Mouse (Mus musculus): ENCODE results near the gene Ucn2.

Ucn2 gene

DNA sequence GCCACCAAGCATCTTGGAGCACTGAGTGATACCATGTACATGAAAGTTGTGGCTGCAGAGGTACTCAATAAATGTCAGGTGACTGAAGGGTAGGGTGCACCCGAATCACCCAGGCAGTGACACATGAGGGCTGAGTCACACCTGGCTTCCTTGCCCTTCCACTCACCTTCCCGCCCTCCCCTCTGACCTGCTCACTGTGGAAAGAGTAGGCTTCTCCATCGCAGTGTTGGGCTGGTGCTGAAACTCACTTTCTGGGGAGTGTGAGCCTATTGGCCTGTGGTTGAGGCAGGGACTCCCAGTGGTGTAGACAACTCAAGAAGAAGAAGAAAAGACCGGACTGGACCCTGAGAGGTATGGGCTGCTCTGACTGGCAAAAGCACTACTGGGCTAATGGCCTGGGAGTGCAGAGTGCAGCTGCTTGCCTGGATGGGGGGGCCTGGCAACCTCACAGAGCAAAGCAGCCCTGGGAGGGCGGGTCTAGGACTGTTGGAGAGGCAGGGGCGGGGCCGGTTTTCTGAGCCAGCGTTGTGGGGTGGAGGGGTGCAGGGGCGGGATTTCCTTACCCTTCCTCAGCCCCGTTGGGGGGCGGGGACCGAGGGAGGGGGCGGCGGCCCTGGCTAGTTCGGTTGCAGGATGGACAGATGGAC lies 2.0 kb downstream of the Ucn2 start:
- CTCF ChIA-PET: interaction anchor here in 1 of 4 experiments (0.6 to 1.1 kb wide), 2 partner anchors 13 to 96 kb away, joined by 3 read pairs; no protein-coding TSS in a partner anchor
- POLR2A ChIA-PET: interaction anchor here in 3 of 4 experiments (0.6 to 2.6 kb wide), 5 partner anchors 40 to 788 kb away, joined by 3 to 11 read pairs (median 3); partner anchors contain the start of gene Celsr3 (in 1 of the 3)

DNA sequence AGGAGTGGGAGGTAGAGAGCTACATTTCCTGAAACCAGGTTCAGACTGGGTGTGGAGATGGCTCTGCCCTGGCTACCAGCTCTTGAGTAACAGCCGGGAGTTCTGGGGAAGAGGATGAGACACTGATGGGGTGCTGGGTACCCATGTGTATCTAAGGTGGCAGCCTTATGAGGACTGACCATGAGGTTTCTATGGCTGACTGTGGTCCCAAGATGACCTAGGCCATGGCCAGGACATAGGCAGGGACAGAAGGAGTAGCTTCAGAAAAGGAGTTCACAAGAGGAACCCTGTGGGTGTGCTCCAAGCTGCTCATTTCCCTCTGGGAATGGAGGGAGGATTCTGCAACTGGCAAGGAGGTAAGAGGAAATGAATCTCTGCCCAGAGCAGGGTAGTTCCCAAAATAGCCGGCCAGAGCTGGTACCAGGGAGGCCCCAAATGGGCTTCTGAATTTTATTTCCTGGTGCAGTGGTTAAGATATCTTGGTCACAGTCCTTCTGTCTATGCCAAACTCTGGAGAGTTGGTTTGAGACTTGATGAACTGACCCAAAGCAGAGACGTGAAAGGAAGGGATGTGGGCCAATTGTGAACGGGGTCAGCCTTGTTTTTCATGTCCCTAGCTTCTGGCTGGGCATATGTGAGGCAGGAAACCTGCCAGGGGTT lies 4.1 kb downstream of the Ucn2 start:
- CTCF ChIA-PET: interaction anchor here in 2 of 4 experiments (0.5 to 1.0 kb wide), 2 partner anchors 11 to 1509 kb away, joined by 4 to 7 read pairs; no protein-coding TSS in a partner anchor
- POLR2A ChIA-PET: interaction anchor here in 2 of 4 experiments (0.7 to 3.3 kb wide), 10 partner anchors 10 to 237 kb away, joined by 3 to 14 read pairs (median 8); partner anchors contain the start of genes Trex1 (in 2 of the 2), Atrip (in 1 of the 2), Celsr3 (in 1 of the 2) and Slc26a6 (in 1 of the 2)

DNA sequence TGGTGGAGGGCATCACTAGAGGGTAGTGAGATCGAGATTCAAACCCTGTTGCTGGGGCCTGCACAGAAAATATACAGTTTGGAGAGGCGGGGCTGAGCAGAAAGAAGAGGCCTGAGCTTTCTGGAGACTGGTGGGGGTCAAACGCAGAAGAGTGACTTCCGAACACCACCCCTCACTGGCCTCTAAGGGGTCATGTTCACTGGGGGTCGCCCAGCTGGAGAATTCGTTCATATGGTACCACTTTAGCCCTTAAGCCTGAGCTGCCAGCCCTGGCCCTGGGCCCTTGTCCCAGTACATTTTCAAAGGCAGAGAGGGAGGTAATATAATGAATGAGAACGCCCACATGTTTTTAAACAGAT lies 4.6 kb downstream of the Ucn2 start:
- ChIA-PET POLR2A (interaction anchor here in 3 of 4 experiments (0.9 to 3.3 kb wide), 18 partner anchors 11 to 881 kb away, joined by 3 to 16 read pairs (median 7); partner anchors contain the start of genes Atrip (in 2 of the 3), Trex1 (in 2 of the 3), Col7a1 (in 1 of the 3) and Plxnb1 (in 1 of the 3)), CTCF (interaction anchor here in 3 of 4 experiments (0.5 to 2.3 kb wide), 5 partner anchors 10 to 1509 kb away, joined by 3 to 22 read pairs (median 7); partner anchors contain the start of gene Trex1 (in 1 of the 3))

DNA sequence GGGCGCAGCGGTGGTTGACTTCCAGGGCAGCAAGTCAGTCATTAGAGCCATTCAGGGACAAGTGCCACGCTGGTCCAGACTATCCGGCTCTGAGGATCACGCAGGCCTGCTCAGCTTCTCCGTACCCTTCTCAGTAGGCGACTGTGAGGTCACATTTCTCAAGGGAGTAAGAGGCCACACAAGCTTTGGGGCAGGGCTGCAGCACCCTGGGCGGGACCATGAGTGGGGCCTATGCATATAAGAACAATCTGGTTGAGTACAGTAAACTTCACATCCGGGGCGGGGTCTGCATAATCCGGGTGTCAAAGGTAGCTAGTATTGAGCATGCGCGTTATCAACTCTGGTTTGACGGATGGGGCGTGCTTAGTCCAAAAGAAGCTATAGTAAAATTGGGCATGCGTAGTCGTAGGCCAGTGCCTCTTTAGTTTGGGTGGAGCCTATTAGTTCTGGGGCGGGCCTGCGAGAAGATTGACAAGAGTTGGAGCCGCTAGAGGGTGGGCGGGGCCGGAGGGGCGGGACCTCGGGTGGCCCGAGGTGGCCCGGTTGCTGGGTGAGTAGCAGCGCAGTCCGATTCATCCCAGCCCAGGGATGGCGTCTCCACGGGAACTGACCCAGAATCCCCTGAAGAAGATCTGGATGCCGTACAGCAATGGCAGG lies 5.7 kb downstream of the Ucn2 start, which contains the start of gene Pfkfb4:
TSS of gene Pfkfb4 (plus strand) at position 351 of the 657 bp plus-strand sequence.
- ChIA-PET CTCF (interaction anchor here (0.6 to 2.3 kb wide), 15 partner anchors 9 to 1641 kb away, joined by 3 to 22 read pairs (median 4); partner anchors contain the start of genes Nckipsd (in 1 of the 4), Nme6 (in 1 of the 4), Slc26a6 (in 1 of the 4) and Trex1 (in 1 of the 4)), POLR2A (interaction anchor here (0.5 to 3.3 kb wide), 83 partner anchors 9 to 1743 kb away, joined by 3 to 17 read pairs (median 4); partner anchors contain the start of genes Atrip (in 2 of the 4), Ndufaf3 (in 2 of the 4), Plxnb1 (in 2 of the 4) and Slc26a6 (in 2 of the 4))

DNA sequence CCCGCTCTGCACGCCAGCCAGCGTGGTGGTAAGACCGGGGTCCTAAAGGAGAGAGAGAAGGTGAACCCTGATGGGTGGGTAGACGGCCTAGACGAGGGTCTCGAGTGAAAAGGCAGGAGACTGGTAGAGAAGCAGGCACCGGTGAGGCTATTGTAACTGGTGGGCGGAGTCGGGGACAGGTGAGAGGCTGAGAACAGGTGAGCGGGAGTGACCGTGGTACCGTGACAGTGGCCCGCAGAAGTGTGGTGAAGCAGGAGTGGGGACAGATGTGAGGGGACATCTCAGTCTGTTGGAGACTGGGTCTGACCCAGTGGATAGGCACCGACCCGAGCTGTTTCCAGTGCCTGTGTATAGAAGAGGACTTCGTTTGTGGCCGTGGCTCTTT lies 6.3 kb downstream of the Ucn2 start:
- POLR2A ChIA-PET: interaction anchor here (0.5 to 3.3 kb wide), 66 partner anchors 8 to 1341 kb away, joined by 3 to 17 read pairs (median 4); partner anchors contain the start of genes Atrip (in 2 of the 4), Ndufaf3 (in 2 of the 4), Plxnb1 (in 2 of the 4) and Slc26a6 (in 2 of the 4)
- CTCF ChIA-PET: interaction anchor here (0.7 to 2.3 kb wide), 9 partner anchors 8 to 1640 kb away, joined by 3 to 22 read pairs (median 4); partner anchors contain the start of genes Nckipsd (in 1 of the 4), Nme6 (in 1 of the 4) and Slc26a6 (in 1 of the 4)

DNA sequence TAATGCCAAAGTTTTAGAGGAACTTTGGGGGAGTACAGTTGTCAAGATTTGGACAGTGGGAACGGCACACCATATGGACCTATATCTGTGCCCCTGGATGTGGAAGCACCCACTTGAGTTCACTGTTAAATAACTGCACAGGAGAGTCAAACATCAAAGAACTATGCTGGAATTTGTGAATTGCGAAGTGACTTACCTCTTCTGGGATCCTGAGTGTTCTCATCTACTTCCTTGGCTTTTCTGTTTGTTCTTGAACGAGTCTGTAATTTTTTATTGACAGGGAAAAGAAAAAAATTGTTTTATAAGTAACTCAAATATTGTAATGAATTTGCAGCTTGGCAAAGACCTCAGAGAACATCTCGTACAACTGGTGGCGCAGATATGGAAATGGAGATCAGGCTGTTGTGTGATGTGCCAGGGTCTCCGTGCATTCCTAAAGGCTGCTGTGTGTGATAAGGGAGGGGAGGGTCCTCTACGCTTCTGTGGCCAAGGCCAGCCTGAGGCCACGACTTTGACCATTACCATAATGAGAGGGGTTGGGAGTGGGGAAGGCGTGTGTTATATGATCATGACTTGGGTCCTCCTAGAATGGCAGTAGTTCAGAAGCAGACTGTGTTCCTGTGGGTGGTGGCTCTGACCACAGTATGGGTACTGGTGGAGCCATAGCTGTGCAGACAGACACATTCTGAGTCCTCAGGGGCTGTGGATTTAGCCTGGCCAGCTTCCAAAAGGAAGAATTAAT lies 7.0 kb downstream of the Ucn2 start:
- ChIA-PET CTCF (interaction anchor here in 3 of 4 experiments (1.4 to 2.3 kb wide), 3 partner anchors 8 to 173 kb away, joined by 4 to 22 read pairs (median 10); no protein-coding TSS in a partner anchor), POLR2A (interaction anchor here in 2 of 4 experiments (0.8 to 3.3 kb wide), 8 partner anchors 23 to 1340 kb away, joined by 3 to 17 read pairs (median 9); partner anchors contain the start of genes Atrip (in 1 of the 2), Celsr3 (in 1 of the 2) and Nme6 (in 1 of the 2))

DNA sequence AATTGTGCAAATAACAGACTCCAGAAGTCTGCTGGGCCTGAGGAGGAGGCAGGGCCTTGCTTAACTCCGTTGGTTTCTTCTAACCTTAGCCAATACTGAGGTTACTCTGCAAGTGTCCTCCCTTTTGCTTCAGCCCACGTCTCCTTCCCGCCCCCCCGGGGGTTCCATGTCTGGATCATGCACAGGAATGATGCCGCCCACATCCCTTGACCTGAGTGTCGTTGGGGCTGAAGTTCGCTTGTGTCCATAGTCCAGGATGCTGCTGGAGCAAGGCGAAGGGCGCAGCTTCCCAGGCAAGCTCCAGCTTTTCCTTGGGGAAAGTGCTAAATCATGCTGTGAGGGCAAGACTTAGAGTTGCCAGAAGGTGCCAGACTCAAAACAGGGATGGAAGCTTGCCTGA lies 10.6 kb downstream of the Ucn2 start:
- CTCF ChIA-PET: interaction anchor here in 1 of 4 experiments (0.9 kb wide), 1 partner anchor 148 kb away, joined by 3 read pairs; no protein-coding TSS in a partner anchor
- POLR2A ChIA-PET: interaction anchor here in 3 of 4 experiments (0.6 to 0.9 kb wide), 3 partner anchors 72 to 889 kb away, joined by 3 read pairs; partner anchors contain the start of gene Atrip (in 1 of the 3)

DNA sequence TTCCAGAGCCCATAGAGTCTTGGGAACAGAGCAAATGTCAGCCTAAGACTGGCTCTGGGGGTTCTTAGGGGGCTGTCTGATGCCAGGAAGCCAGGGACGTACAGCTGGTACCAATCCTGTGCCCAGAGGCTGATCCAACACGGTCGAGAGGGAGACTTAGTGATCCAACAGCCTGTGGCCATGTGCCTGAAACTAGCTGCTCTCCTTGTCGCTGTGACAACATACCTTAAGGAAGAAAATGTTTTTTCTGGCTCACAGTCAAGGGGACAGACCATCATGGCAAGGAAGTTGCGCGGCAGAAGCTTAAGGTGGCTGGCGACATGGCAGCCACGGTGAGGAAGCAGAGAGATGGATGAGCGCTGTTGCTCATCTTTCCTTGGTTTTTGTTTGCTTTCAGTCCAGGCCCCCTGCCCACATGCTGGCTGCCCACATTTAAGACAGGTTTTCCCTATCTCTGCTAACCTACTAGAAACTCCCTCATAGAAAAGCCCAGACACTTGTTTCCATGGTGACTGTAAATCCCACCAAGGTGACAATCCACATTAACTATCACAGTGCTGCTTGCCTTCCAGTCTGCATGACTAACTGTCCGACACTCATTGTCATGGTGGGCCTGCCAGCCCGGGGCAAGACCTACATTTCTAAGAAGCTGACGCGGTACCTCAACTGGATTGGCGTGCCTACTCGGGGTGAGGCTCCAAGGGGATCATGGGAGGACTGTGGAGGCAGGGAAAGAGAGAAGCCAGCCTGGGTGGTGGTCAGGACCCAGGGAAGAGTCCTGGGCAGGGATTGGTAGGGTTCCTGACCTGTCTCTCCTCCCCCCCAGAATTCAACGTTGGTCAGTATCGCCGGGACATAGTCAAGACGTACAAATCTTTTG lies 12.7 kb downstream of the Ucn2 start:
- CTCF ChIA-PET: interaction anchor here in 1 of 4 experiments (0.9 kb wide), 1 partner anchor 125 kb away, joined by 3 read pairs; no protein-coding TSS in a partner anchor
- POLR2A ChIA-PET: interaction anchor here in 1 of 4 experiments (1.0 to 1.9 kb wide), 2 partner anchors 76 to 97 kb away, joined by 3 to 4 read pairs; partner anchors contain the start of gene Plxnb1

DNA sequence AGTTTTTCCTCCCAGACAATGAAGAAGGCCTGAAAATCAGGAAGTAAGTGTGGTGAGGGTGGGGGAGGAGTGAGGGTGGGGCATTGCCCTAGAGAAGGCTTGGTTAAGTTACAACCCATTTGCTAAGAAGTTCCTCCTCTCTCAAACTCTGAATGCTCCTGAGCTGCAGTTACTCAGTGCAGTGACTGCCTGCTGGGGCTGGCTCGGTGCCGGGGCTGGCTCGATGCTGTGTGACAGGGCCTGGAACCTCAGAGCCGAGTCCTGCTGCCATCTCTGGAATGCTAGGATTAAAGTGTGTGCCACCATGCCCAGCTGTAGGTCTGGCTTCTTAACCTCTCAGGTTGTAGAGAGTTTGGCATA lies 13.3 kb downstream of the Ucn2 start:
- CTCF ChIA-PET: interaction anchor here in 1 of 4 experiments (0.9 kb wide), 1 partner anchor 125 kb away, joined by 3 read pairs; no protein-coding TSS in a partner anchor
- POLR2A ChIA-PET: interaction anchor here in 1 of 4 experiments (1.9 kb wide), 1 partner anchor 96 kb away, joined by 4 read pairs; the partner anchor contains the start of gene Plxnb1

DNA sequence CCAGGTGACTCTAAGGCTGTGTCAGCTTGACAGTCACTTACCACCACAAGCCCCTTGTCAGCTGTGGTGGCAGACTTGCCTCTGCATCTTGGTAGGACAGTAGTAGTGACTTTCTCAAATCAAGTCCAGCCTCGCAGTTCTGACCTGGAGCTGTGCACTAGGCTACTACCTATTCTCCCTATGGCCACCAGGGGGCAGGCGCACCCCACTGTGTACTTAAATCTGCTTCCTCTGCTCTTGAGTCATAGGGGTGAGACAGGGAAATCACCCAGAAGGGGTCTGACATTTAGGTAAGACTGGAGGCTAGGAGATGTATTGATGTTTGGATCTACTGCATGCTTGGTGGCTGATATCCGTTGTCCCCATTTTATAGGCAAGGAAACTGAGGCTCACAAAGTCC lies 14.9 kb downstream of the Ucn2 start:
- CTCF ChIA-PET: interaction anchor here (0.5 to 2.1 kb wide), 31 partner anchors 9 to 950 kb away, joined by 3 to 22 read pairs (median 4); partner anchors contain the start of genes Trex1 (in 4 of the 4), Pfkfb4 (in 2 of the 4) and Nme6 (in 1 of the 4)
- POLR2A ChIA-PET: interaction anchor here in 3 of 4 experiments (1.2 to 2.3 kb wide), 7 partner anchors 9 to 247 kb away, joined by 3 to 6 read pairs (median 4); partner anchors contain the start of genes Trex1 (in 2 of the 3) and Pfkfb4 (in 1 of the 3)

DNA sequence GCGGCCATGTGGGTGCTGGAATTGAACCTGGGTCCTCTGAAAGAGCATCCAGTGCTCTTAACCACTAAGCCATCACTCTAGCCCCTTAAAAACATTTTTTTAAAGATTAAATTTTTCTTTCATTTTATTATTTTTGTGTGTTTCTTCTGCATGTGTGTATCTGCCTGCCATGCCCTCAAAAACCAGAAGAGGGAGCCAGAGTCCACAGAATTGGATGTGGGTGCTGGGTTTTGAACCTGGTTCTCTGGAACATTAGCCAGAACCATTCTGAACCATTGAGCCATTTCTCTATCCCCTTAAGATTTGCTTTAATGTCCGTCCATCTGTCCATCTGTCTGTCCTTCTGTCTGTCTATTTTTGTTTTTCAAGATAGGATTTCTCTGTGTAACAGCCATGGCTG lies 17.4 kb downstream of the Ucn2 start:
- ChIA-PET CTCF (interaction anchor here in 1 of 4 experiments (0.8 kb wide), 1 partner anchor 604 kb away, joined by 4 read pairs; no protein-coding TSS in a partner anchor), POLR2A (interaction anchor here in 1 of 4 experiments (0.6 to 2.1 kb wide), 3 partner anchors 21 to 158 kb away, joined by 3 to 9 read pairs (median 3); partner anchors contain the start of gene Trex1)

DNA sequence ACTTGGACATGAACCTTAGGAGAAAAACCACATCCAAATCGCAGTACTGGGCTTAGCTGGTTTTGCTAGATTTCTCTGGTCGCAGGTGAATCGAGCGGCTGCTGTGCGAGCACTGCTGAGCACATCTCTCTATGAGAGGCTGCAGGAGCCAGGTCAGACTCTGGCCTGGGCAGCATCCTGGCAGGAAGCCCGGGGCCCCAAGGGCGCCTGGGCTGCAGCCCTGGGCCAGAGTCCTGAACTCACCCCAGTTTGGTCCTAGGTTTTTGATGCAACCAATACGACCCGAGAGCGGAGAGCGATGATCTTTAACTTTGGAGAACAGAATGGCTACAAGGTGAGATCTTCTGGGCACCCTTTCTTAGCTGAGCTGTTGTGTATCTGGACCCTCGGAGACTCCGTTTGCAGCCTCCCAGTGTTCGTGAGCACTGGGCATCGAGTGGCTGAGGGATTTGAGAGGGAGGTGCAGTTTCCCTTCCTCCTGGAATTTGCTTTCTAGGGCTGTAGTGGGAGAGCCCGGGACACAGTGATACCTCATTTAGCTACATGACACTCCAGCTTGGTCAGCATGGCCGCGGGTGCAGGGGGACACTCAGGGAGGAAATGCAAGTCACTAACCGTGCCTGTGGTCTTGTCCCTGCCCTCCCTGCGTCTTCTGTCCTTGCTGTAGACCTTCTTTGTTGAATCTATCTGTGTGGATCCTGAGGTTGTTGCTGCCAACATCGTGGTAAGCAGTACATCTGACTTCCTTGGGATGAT lies 21.4 kb downstream of the Ucn2 start:
- ChIA-PET CTCF (interaction anchor here in 3 of 4 experiments (1.0 to 1.5 kb wide), 4 partner anchors 52 to 555 kb away, joined by 3 to 5 read pairs (median 3); partner anchors contain the start of gene Trex1 (in 3 of the 3)), POLR2A (interaction anchor here in 1 of 4 experiments (1.9 to 2.0 kb wide), 2 partner anchors 18 to 57 kb away, joined by 4 to 5 read pairs; no protein-coding TSS in a partner anchor)

DNA sequence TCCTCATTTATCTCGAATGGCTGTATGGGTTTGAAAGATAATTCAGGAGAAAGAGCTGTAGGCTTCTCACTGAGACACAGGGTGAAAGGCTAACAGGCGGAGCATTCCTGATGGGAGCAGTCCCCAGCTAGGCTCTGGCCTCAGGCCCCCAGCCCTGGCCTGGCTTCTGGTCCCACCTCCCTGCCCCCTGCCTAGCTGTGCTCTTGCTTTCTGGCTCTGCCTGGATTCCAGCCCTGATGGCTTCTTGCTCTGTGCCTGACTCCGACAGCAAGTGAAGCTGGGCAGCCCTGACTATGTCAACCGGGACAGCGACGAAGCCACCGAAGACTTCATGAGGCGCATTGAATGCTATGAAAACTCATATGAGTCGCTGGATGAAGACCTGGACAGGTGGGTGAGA lies 22.3 kb downstream of the Ucn2 start:
- ChIA-PET CTCF (interaction anchor here in 3 of 4 experiments (0.7 to 2.0 kb wide), 3 partner anchors 51 to 114 kb away, joined by 3 to 5 read pairs (median 3); partner anchors contain the start of gene Trex1 (in 1 of the 3)), POLR2A (no interaction called here)

DNA sequence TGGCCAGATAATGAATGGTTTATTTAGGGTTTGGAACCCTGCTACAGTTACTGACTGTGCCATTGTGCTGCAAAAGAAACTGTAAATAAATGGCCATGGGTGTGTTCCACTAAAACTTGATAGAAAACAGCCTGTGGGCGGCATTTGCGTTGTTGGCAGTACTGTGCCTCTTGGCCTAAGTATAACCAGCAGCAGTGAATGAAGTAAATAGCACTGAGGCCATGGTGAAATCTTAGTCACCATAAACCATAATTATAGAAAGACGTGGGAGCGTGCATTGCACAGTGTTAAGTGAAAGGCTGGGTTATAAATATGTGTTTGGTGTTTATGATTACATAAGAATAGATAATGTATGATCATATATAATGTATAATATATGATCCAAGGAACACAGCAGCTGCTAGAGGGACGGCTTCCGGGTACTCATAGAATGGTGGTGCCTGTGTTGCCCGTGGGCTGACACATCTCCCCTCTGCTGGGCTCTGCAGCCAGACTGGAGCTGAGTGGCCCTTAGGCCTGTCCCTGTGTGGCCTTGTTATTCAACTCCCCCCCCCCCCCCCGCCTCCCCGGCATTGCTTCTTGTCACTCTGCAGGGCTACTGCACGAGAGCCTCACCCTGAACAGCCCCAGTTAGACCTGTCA lies 23.3 kb downstream of the Ucn2 start:
- ChIA-PET CTCF (interaction anchor here in 3 of 4 experiments (0.5 to 2.0 kb wide), 6 partner anchors 8 to 207 kb away, joined by 3 to 8 read pairs (median 6); no protein-coding TSS in a partner anchor), POLR2A (interaction anchor here in 2 of 4 experiments (1.0 to 1.7 kb wide), 9 partner anchors 18 to 823 kb away, joined by 3 to 8 read pairs (median 3); partner anchors contain the start of genes Atrip (in 2 of the 2), Nme6 (in 1 of the 2), Pfkfb4 (in 1 of the 2) and Shisa5 (in 1 of the 2))
